Mouse (Mus musculus) liver, postnatal 0 days (tissue): ENCODE data around the gene Pou2f3. TPM values are rescaled to one million over a fixed set of nuclear protein-coding genes. Genes with fewer than 3 reads are reported as not detected.

Source experiments
- ATAC-seq: fragments of 200-750 bp; cut with Nextera tagmentation; 2 replicates; pipeline ENCODE4 v1.8.0; 2017; ENCODE audit warnings: mild to moderate bottlenecking, moderate library complexity
- DNase-seq: peaks from one replicate; pipeline ENCODE4 v3.0.0-alpha.2; 2016
- H3K27ac ChIP-seq: fragments of 300-500 bp; sonication (generic); 2 replicates; pipeline ENCODE4 v1.5.1; 2014; ENCODE audit warnings: antibody characterized with exemption, moderate library complexity, mild to moderate bottlenecking, low read depth
- H3K27me3 ChIP-seq: fragments of 300-500 bp; sonication (generic); 2 replicates; pipeline ENCODE4 v1.6.1; 2014; ENCODE audit warnings: low read length, control low read depth, mixed read lengths; ENCODE audit not compliant: insufficient read depth
- H3K36me3 ChIP-seq: fragments of 300-500 bp; sonication (generic); replicated peaks from 2 replicates; pipeline ENCODE4 v1.6.1; 2014; ENCODE audit warnings: mild to moderate bottlenecking, control low read depth, low read length, moderate library complexity, mixed read lengths; ENCODE audit not compliant: insufficient read depth
- H3K4me1 ChIP-seq: fragments of 300-500 bp; sonication (generic); 2 replicates; pipeline ENCODE4 v1.6.1; 2014; ENCODE audit warnings: antibody characterized with exemption, mild to moderate bottlenecking, control low read depth; ENCODE audit not compliant: insufficient read depth
- H3K4me2 ChIP-seq: fragments of 300-500 bp; sonication (generic); 2 replicates; pipeline ENCODE4 v1.6.1; 2014; ENCODE audit warnings: low read depth, mild to moderate bottlenecking, low read length, moderate library complexity, mixed read lengths
- H3K4me3 ChIP-seq: fragments of 300-500 bp; sonication (generic); 2 replicates; pipeline ENCODE4 v1.5.1; 2014; ENCODE audit warnings: low read depth, low read length
- H3K9ac ChIP-seq: fragments of 300-500 bp; sonication (generic); replicated peaks from 2 replicates; pipeline ENCODE4 v1.6.1; 2014; ENCODE audit warnings: mild to moderate bottlenecking, moderate library complexity
- H3K9me3 ChIP-seq: fragments of 300-500 bp; sonication (generic); 2 replicates; pipeline ENCODE4 v1.6.1; 2016; ENCODE audit warnings: mild to moderate bottlenecking, control low read depth, low read length, mixed read lengths
- CTCF ChIP-seq: sonication (generic); IDR thresholded peaks from 2 replicates; pipeline ENCODE4 v1.5.1; 2016; ENCODE audit warnings: antibody characterized with exemption, low read depth
- EP300 ChIP-seq: IDR thresholded peaks from 2 replicates; pipeline ENCODE4 v1.6.1; 2016; ENCODE audit warnings: antibody characterized with exemption, low read depth, mild to moderate bottlenecking
- WGBS: fragments of 180-500 bp; shearing (Covaris S2); extraction: QIAGEN DNeasy Blood & Tissue Kit; methylation state at CpG from one replicate; pipeline ENCODE4 v1.1.7; 2014; ENCODE audit not compliant: insufficient replicate concordance; 5-methylcytosine and 5-hydroxymethylcytosine counted together
- polyA plus RNA-seq: library from polyadenylated mRNA; unstranded; fragments of >200 nt; fragmentation: Nextera tagmentation; extraction: Ambion mirVana; gene quantifications from 2 replicates; pipeline ENCODE4 v1.2.1, GENCODE M21; 2015

Pou2f3 gene
- polyA plus RNA-seq, 1 experiment from 2014 or later, result 0.05 TPM

GRCm38 (mm10) chr9:43229962-43230361 lies 19.8 kb upstream of the Pou2f3 start:
- peaks cover 75% of the 10 kb centered on the region for H3K4me1 ChIP-seq

GRCm38 (mm10) chr9:43229398-43229895 lies 19.3 kb upstream of the Pou2f3 start:
- Histone ChIP-seq H3K4me2 (no peak overlapping the region), H3K27ac (peak overlapping the region; percentile 30; the same call in 1 of the 2 replicates), H3K36me3 (peaks cover 12% of the 10 kb centered on the region), H3K9ac (no peak overlapping the region), H3K4me1 (peaks cover 75% of the 10 kb centered on the region), H3K9me3 (no peaks in the 10 kb centered on the region), H3K27me3 (no peaks in the 10 kb centered on the region), H3K4me3 (no peak overlapping the region)
- 88% methylated on average over 10 of the region's 10 CpGs for WGBS
- ATAC-seq (no peak), DNase-seq (no peak)
- no peak for TF ChIP-seq EP300
- no peak for TF ChIP-seq CTCF

More at GRCm38 (mm10) chr9:43229962-43230361, 19.8 kb upstream of the Pou2f3 start:
- no peak overlapping the region for H3K27ac ChIP-seq
- H3K36me3 ChIP-seq, result peaks cover 15% of the 10 kb centered on the region
- no peaks in the 10 kb centered on the region for H3K27me3 ChIP-seq
- H3K9me3 ChIP-seq, result no peaks in the 10 kb centered on the region
- WGBS, result 79% methylated on average over 7 of the region's 7 CpGs
- H3K4me2 ChIP-seq, result no peak overlapping the region
- TF ChIP-seq CTCF (no peak), EP300 (no peak)
- ATAC-seq, result no peak
- DNase-seq, result no peak
- H3K9ac ChIP-seq, result no peak overlapping the region
- no peak overlapping the region for H3K4me3 ChIP-seq

GRCm38 (mm10) chr9:43228745-43229144 lies 18.6 kb upstream of the Pou2f3 start:
- H3K36me3 ChIP-seq, result peaks cover 18% of the 10 kb centered on the region
- no peak overlapping the region for H3K4me3 ChIP-seq
- ATAC-seq (no peak), DNase-seq (no peak)
- WGBS, result 89% methylated on average over 2 of the region's 2 CpGs
- H3K9ac ChIP-seq, result no peak overlapping the region
- TF ChIP-seq CTCF, result no peak
- TF ChIP-seq EP300, result no peak
- no peak overlapping the region for H3K4me2 ChIP-seq
- H3K9me3 ChIP-seq, result no peaks in the 10 kb centered on the region
- peaks cover 69% of the 10 kb centered on the region for H3K4me1 ChIP-seq
- peak overlapping the region; percentile 30; the same call in 1 of the 2 replicates for H3K27ac ChIP-seq
- no peaks in the 10 kb centered on the region for H3K27me3 ChIP-seq

GRCm38 (mm10) chr9:43227626-43228025 lies 17.5 kb upstream of the Pou2f3 start:
- H3K9me3 ChIP-seq, result no peaks in the 10 kb centered on the region
- H3K27me3 ChIP-seq, result no peaks in the 10 kb centered on the region
- no peak overlapping the region for H3K9ac ChIP-seq
- 35% methylated on average over 8 of the region's 8 CpGs for WGBS
- peak; percentile 72 for DNase-seq
- H3K4me1 ChIP-seq, result peaks cover 61% of the 10 kb centered on the region
- no peak overlapping the region for H3K4me3 ChIP-seq
- ATAC-seq, result peak; percentile 81
- H3K4me2 ChIP-seq, result peak overlapping the region; percentile 9; the same call in 1 of the 2 replicates
- no peak for TF ChIP-seq CTCF
- TF ChIP-seq EP300, result peak; percentile 78
- H3K36me3 ChIP-seq, result peaks cover 25% of the 10 kb centered on the region
- H3K27ac ChIP-seq, result peak overlapping the region; percentile 82

- no peak for ATAC-seq
- Histone ChIP-seq H3K36me3 (peaks cover 32% of the 10 kb centered on the region), H3K4me1 (peaks cover 54% of the 10 kb centered on the region), H3K9me3 (no peaks in the 10 kb centered on the region), H3K9ac (peak overlapping the region; percentile 17), H3K27ac (peak overlapping the region; percentile 82), H3K4me2 (0 out of 2 replicates have a peak overlapping the region, but pooled peaks have one; percentile 9), H3K27me3 (no peaks in the 10 kb centered on the region), H3K4me3 (no peak overlapping the region)
- WGBS, result 58% methylated on average over 9 of the region's 9 CpGs
- TF ChIP-seq CTCF, result no peak
- no peak for TF ChIP-seq EP300
- DNase-seq, result no peak
Observed at GRCm38 (mm10) chr9:43226573-43227160, 16.5 kb upstream of the Pou2f3 start.

GRCm38 (mm10) chr9:43225481-43225880 lies 15.3 kb upstream of the Pou2f3 start:
- ATAC-seq, result no peak
- TF ChIP-seq CTCF, result no peak
- no peak for TF ChIP-seq EP300
- DNase-seq, result no peak
- H3K9ac ChIP-seq, result peak overlapping the region; percentile 21
- no peak overlapping the region for H3K4me3 ChIP-seq
- H3K27ac ChIP-seq, result peak overlapping the region; percentile 13
- H3K27me3 ChIP-seq, result no peaks in the 10 kb centered on the region
- peaks cover 39% of the 10 kb centered on the region for H3K36me3 ChIP-seq
- no peaks in the 10 kb centered on the region for H3K9me3 ChIP-seq
- H3K4me2 ChIP-seq, result peak overlapping the region; percentile 61
- WGBS, result 82% methylated on average over 2 of the region's 2 CpGs
- H3K4me1 ChIP-seq, result peaks cover 43% of the 10 kb centered on the region
